Mouse (Mus musculus): Measurements from ENCODE around the gene Gm45208. TPM values are rescaled to one million over a fixed set of nuclear protein-coding genes. Genes with fewer than 3 reads are reported as not detected.

Gene Gm45208
- under 1 TPM in 1 of 2 experiments, not detected in 1; 0.24 TPM for polyA plus RNA-seq (2012; fragmentation: generic; extraction: Trizol)

DNA sequence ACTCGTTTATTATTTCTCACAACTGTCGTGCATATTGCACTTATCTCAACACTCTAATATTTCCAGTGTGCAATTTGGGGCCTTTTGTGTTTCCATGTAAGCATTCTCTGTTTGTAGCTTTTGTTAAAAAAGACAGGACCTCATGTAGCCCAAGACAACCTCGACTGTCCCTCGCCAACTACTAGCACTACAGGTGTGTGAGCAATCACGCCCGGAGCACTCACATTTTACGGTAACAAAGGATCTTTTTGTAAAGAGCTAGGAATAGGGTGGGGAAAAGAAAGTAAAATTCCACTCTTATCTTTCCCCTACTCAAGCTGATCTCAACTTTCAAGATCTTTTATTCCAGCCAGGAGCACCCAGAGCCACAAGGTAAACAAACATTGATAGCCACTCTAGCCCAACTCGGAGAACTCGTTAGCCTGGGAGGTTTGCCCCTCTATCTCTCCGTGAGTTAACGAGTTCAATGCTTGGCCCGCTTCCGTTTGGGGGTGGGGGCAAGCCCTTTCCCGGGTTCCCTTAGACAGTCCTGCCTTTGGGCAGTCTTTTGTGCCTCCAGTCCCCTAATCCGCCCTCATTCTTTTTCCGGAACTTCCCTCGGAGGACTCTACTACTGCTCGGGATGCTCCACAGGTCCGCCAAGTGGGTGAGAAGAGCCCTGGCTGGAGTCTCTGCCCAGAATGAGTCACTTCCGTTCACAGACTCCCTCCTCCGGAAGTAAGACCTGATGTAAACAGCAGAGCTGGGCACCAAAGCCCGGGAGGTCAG, at the start of gene Gm45208:
TSS of gene Gm45208 (plus strand) at position 732 of the 768 bp plus-strand sequence.

GRCm38 (mm10) chrX:7680864-7681263, 41.2 kb upstream of the Gm45208 start, which contains the start of gene Magix:
Gene Magix, minus strand, starts transcription at chrX:7681251.

GRCm38 (mm10) chrX:7696954-7697381, 25.1 kb upstream of the Gm45208 start, which contains the start of gene Gpkow:
Gene Gpkow, plus strand, starts transcription at chrX:7697131.

GRCm38 (mm10) chrX:7714135-7714899, 7.7 kb upstream of the Gm45208 start, which contains the start of gene Wdr45:
Gene Wdr45, plus strand, starts transcription at chrX:7714333.

GRCm38 (mm10) chrX:7728215-7728921, 6.3 kb downstream of the Gm45208 start, which contains the start of gene Praf2:
Gene Praf2, plus strand, starts transcription at chrX:7728439.

DNA sequence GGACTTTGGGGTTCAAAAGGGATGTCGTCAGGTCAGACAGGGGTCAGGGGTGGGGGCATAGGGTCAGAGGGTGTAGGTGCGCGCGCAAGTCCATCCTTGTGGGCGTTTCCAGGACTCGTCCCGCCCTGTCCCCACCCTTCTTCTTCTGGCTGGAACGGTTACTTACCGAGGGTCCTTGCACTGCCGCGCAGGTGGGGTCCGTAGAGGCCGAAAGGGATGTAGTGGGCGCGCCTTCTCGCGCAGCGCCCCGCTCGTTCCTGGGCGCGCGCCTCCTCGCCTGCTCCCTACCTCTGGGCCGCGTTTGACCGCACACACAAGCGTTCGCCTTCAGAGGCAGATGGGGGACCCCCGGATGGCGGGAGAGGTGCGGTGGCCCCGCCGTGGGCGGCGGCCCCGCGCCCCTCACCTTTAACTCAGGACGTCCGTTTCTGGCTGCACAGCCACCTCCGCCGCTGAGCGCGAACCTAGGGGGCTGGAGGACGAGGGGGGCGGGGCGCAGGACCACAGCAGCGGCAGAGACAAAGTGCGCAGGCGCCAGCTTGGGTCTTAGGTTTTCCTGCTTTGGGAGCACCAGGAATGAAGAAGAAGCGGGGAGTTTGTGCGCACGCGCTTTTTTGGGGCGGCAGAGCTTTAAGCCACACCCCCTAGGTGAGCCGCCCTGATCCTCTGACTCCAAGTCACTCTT, 28.5 kb downstream of the Gm45208 start, which contains the start of gene Ccdc120:
TSS of gene Ccdc120 (minus strand) at position 474 of the 685 bp plus-strand sequence.

GRCm38 (mm10) chrX:7762137-7762920, 40.3 kb downstream of the Gm45208 start, which contains the start of gene Tfe3:
Gene Tfe3, plus strand, starts transcription at chrX:7762560.

Other genes with a start within 250 kb of the Gm45208 start
- gene Foxp3, start 148.6 kb upstream of the Gm45208 start, polyA plus RNA-seq (2012; fragmentation: generic; extraction: Trizol) = under 1 TPM; 0.12 to 0.41 TPM
- gene Ppp1r3f, start 148.0 kb upstream of the Gm45208 start, polyA plus RNA-seq (2012; fragmentation: generic; extraction: Trizol) = 1 to 10 TPM; 1.5 to 4.1 TPM
- 10 to 100 TPM; 26.1 to 46.2 TPM for gene Ccdc22, start 116.7 kb upstream of the Gm45208 start, polyA plus RNA-seq (2012; fragmentation: generic; extraction: Trizol)
- gene Cacna1f, start 115.2 kb upstream of the Gm45208 start, polyA plus RNA-seq (2012; fragmentation: generic; extraction: Trizol) = under 1 TPM in 1 of 2 experiments, not detected in 1; 0.01 TPM
- gene Syp, start 83.8 kb upstream of the Gm45208 start, polyA plus RNA-seq (2012; fragmentation: generic; extraction: Trizol) = under 1 TPM; 0.22 to 0.81 TPM
- under 1 TPM; 0.16 to 0.66 TPM for gene Prickle3, start 65.0 kb upstream of the Gm45208 start, polyA plus RNA-seq (2012; fragmentation: generic; extraction: Trizol)
- 100 to 1,000 TPM; 442 to 683 TPM for gene Plp2, start 50.9 kb upstream of the Gm45208 start, polyA plus RNA-seq (2012; fragmentation: generic; extraction: Trizol)
- gene Magix, start 41.0 kb upstream of the Gm45208 start, polyA plus RNA-seq (2012; fragmentation: generic; extraction: Trizol) = under 1 TPM; 0.01 to 0.20 TPM
- 10 to 100 TPM in 1 of 2 experiments, 1 to 10 TPM in 1; 2.5 to 11.5 TPM for gene Gpkow, start 25.1 kb upstream of the Gm45208 start, polyA plus RNA-seq (2012; fragmentation: generic; extraction: Trizol)
- 10 to 100 TPM; 15.4 to 54.3 TPM for gene Wdr45, start 7.9 kb upstream of the Gm45208 start, polyA plus RNA-seq (2012; fragmentation: generic; extraction: Trizol)
- gene Praf2, start 6.2 kb downstream of the Gm45208 start, polyA plus RNA-seq (2012; fragmentation: generic; extraction: Trizol) = 100 to 1,000 TPM; 113 to 154 TPM
- gene Ccdc120, start 28.7 kb downstream of the Gm45208 start, polyA plus RNA-seq (2012; fragmentation: generic; extraction: Trizol) = 1 to 10 TPM; 2.4 to 7.6 TPM
- gene Tfe3, start 40.3 kb downstream of the Gm45208 start, polyA plus RNA-seq (2012; fragmentation: generic; extraction: Trizol) = 10 to 100 TPM; 32.8 to 42.6 TPM
- 10 to 100 TPM in 1 of 2 experiments, 1 to 10 TPM in 1; 5.9 to 35.2 TPM for gene Gripap1, start 67.5 kb downstream of the Gm45208 start, polyA plus RNA-seq (2012; fragmentation: generic; extraction: Trizol)
- 1 to 10 TPM in 1 of 2 experiments, under 1 TPM in 1; 0.34 to 4.5 TPM for gene Kcnd1, start 100.0 kb downstream of the Gm45208 start, polyA plus RNA-seq (2012; fragmentation: generic; extraction: Trizol)
- gene Otud5, start 119.1 kb downstream of the Gm45208 start, polyA plus RNA-seq (2012; fragmentation: generic; extraction: Trizol) = 10 to 100 TPM; 21.4 to 48.2 TPM
- gene Pim2, start 156.0 kb downstream of the Gm45208 start, polyA plus RNA-seq (2012; fragmentation: generic; extraction: Trizol) = 1 to 10 TPM in 1 of 2 experiments, under 1 TPM in 1; 0.71 to 4.9 TPM
- 10 to 100 TPM; 14.0 to 50.6 TPM for gene Slc35a2, start 161.8 kb downstream of the Gm45208 start, polyA plus RNA-seq (2012; fragmentation: generic; extraction: Trizol)
- gene Pqbp1, start 177.0 kb downstream of the Gm45208 start, polyA plus RNA-seq (2012; fragmentation: generic; extraction: Trizol) = 100 to 1,000 TPM; 107 to 150 TPM
- gene Timm17b, start 177.1 kb downstream of the Gm45208 start, polyA plus RNA-seq (2012; fragmentation: generic; extraction: Trizol) = 100 to 1,000 TPM in 1 of 2 experiments, 10 to 100 TPM in 1; 94.4 to 138 TPM
- gene Gm10491, start 185.6 kb downstream of the Gm45208 start, polyA plus RNA-seq (2012; fragmentation: generic; extraction: Trizol) = not detected
- not detected for gene Gm10490, start 187.3 kb downstream of the Gm45208 start, polyA plus RNA-seq (2012; fragmentation: generic; extraction: Trizol)
- gene Pcsk1n, start 197.6 kb downstream of the Gm45208 start, polyA plus RNA-seq (2012; fragmentation: generic; extraction: Trizol) = not detected
- gene Eras, start 206.4 kb downstream of the Gm45208 start, polyA plus RNA-seq (2012; fragmentation: generic; extraction: Trizol) = not detected
- gene Hdac6, start 225.6 kb downstream of the Gm45208 start, polyA plus RNA-seq (2012; fragmentation: generic; extraction: Trizol) = 10 to 100 TPM; 11.6 to 18.8 TPM

Data from C3H10T1/2 (cell line).